Mouse (Mus musculus): Measurements from ENCODE around the gene Ptprm.

- TF ChIP-seq CTCF (IDR thresholded peaks at IDR 0.05; ENCODE audit: borderline replicate concordance, control insufficient read depth, extremely low read depth, insufficient read depth, low read length, poor library complexity), result no peak
- no peak for TF ChIP-seq POLR2A (IDR thresholded peaks at IDR 0.05; ENCODE audit: control insufficient read depth, extremely low read depth, insufficient read depth, low read length, poor library complexity)
Measured at GRCm38 (mm10) chr17:67106176-67106575, 248.1 kb downstream of the Ptprm start.

All from thymus, adult 2 months (tissue).